Mouse (Mus musculus) kidney, postnatal 0 days (tissue): ENCODE results near the gene Ppp1r10. TPM values are rescaled to one million over a fixed set of nuclear protein-coding genes. Genes with fewer than 3 reads are reported as not detected.
A peak's percentile ranks its signal among the peaks of the same experiment; 100 is the strongest.

ENCODE experiments used
- ATAC-seq: fragments of 200-750 bp; cut with Nextera tagmentation; replicated peaks from 2 replicates; pipeline ENCODE4 v1.8.0; 2017; ENCODE audit warnings: low read depth, moderate number of reproducible peaks, moderate TSS enrichment, moderate library complexity; ENCODE audit not compliant: low FRiP score
- DNase-seq: peaks from one replicate; pipeline ENCODE4 v3.0.0-alpha.2; 2016; ENCODE audit warnings: low spot score
- H3K27ac ChIP-seq: fragments of 300-500 bp; sonication (generic); 2 replicates; pipeline ENCODE4 v1.5.1; 2014; ENCODE audit warnings: mild to moderate bottlenecking
- H3K27me3 ChIP-seq: fragments of 300-500 bp; sonication (generic); 2 replicates; pipeline ENCODE4 v1.6.1; 2014; ENCODE audit warnings: low read length, mixed read lengths; ENCODE audit not compliant: insufficient read depth
- H3K36me3 ChIP-seq: fragments of 300-500 bp; sonication (generic); 2 replicates; pipeline ENCODE4 v1.6.1; 2014; ENCODE audit warnings: low read length, mixed read lengths; ENCODE audit not compliant: insufficient read depth
- H3K4me1 ChIP-seq: fragments of 300-500 bp; sonication (generic); replicated peaks from 2 replicates; pipeline ENCODE4 v1.6.1; 2014; ENCODE audit warnings: antibody characterized with exemption, low read length, mixed read lengths; ENCODE audit not compliant: insufficient read depth
- H3K4me2 ChIP-seq: fragments of 300-500 bp; sonication (generic); 2 replicates; pipeline ENCODE4 v1.6.1; 2014; ENCODE audit warnings: mild to moderate bottlenecking, low read length, moderate library complexity, mixed read lengths
- H3K4me3 ChIP-seq: fragments of 300-500 bp; sonication (generic); replicated peaks from 2 replicates; pipeline ENCODE4 v1.5.1; 2014; ENCODE audit warnings: low read depth, low read length
- H3K9ac ChIP-seq: fragments of 300-500 bp; sonication (generic); 2 replicates; pipeline ENCODE4 v1.6.1; 2014; ENCODE audit warnings: low read depth, low read length
- H3K9me3 ChIP-seq: fragments of 300-500 bp; sonication (generic); replicated peaks from 2 replicates; pipeline ENCODE4 v1.6.1; 2016; ENCODE audit warnings: low read length, inconsistent platforms, mixed read lengths
- CTCF ChIP-seq: IDR thresholded peaks from 2 replicates; pipeline ENCODE4 v1.5.1; 2016; ENCODE audit warnings: antibody characterized with exemption, low read depth, mild to moderate bottlenecking, moderate library complexity
- WGBS: fragments of 180-500 bp; shearing (Covaris S2); extraction: QIAGEN DNeasy Blood & Tissue Kit; methylation state at CpG from one replicate; pipeline ENCODE4 v1.1.7; 2014; 5-methylcytosine and 5-hydroxymethylcytosine counted together
- polyA plus RNA-seq: library from polyadenylated mRNA; unstranded; fragments of >200 nt; fragmentation: Nextera tagmentation; extraction: Ambion mirVana; gene quantifications from 2 replicates; pipeline ENCODE4 v1.2.1, GENCODE M21; 2015

Gene Ppp1r10
- 28.8 and 29.7 TPM in 2 replicates for polyA plus RNA-seq

DNA sequence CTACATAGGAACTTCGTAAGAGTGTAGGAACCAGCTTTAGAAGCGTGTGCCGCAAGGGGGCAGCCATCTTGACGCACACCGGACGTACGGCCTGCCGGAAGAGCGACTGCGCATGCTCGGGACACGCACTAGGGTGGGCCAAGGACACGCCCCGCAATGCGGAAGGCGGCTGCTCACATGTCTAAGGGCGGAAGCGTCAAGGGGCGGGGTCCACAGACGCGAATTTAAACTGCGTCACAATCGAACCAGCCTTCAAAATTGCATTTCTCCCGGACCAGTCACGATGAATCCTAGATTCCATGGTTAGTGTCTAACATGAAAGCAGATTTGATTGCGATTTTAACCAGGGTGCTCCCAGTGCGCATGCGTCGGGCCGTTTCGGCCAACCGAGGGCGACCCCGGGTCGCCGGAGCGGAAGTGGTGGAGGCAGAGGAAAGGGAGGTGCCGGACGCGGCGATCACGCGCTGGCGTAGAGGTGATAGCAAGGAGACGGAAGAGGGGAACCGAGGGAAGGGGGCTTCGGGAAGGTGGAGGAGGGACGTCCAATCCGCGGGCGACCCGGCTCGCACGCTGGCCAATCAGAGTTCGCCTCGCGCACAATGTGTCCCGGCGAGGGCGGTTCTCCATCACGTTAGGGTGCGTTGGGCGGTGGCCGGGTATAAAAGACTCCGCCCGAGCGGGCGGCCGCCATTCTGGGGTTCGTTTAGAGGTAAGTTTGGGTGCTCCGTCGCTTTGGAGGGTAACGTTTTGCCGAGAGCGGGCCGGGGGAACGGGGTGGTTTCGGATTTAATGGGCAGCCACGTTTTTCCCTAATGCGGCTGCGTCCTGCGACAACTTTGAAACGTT lies at the start of gene Ppp1r10, which contains the start of gene Mrps18b:
TSS of gene Ppp1r10 (plus strand) at position 138 of the 846 bp plus-strand sequence.
TSS of gene Mrps18b (minus strand) at position 93 of the 846 bp plus-strand sequence.
- peak; percentile 74 for TF ChIP-seq CTCF
- under 1% methylated on average over 83 of the region's 83 CpGs for WGBS
- Histone ChIP-seq H3K4me2 (peak within 1 kb of the TSS; percentile 65), H3K27me3 (no peaks in the 10 kb centered on the region), H3K4me1 (peaks cover 22% of the 10 kb centered on the region; the same call in 1 of the 2 replicates), H3K27ac (peak within 1 kb of the TSS; percentile 98), H3K9ac (peak within 1 kb of the TSS; percentile 96), H3K4me3 (peak within 1 kb of the TSS; percentile 66), H3K36me3 (0 out of 2 replicates have a peak, but pooled peaks cover 16% of the 10 kb centered on the region), H3K9me3 (no peaks in the 10 kb centered on the region)
- ATAC-seq (peak; percentile 92), DNase-seq (peak; percentile 100)

- no peaks in the 10 kb centered on the region for H3K36me3 ChIP-seq
- DNase-seq = peak; percentile 53
- ATAC-seq = no peak
- peak overlapping the region; percentile 78 for H3K9ac ChIP-seq
- peak overlapping the region; percentile 61 for H3K4me3 ChIP-seq
- H3K4me2 ChIP-seq = peak overlapping the region; percentile 94
- 6% methylated on average over 26 of the region's 26 CpGs for WGBS
- no peaks in the 10 kb centered on the region for H3K27me3 ChIP-seq
- H3K27ac ChIP-seq = peak overlapping the region; percentile 96
- peak; percentile 32; the same call in 1 of the 2 replicates for TF ChIP-seq CTCF
- no peaks in the 10 kb centered on the region for H3K9me3 ChIP-seq
- H3K4me1 ChIP-seq = peaks cover 28% of the 10 kb centered on the region
These were observed 49.0 kb upstream of the Ppp1r10 start for GRCm38 (mm10) chr17:35866911-35867890.

DNA sequence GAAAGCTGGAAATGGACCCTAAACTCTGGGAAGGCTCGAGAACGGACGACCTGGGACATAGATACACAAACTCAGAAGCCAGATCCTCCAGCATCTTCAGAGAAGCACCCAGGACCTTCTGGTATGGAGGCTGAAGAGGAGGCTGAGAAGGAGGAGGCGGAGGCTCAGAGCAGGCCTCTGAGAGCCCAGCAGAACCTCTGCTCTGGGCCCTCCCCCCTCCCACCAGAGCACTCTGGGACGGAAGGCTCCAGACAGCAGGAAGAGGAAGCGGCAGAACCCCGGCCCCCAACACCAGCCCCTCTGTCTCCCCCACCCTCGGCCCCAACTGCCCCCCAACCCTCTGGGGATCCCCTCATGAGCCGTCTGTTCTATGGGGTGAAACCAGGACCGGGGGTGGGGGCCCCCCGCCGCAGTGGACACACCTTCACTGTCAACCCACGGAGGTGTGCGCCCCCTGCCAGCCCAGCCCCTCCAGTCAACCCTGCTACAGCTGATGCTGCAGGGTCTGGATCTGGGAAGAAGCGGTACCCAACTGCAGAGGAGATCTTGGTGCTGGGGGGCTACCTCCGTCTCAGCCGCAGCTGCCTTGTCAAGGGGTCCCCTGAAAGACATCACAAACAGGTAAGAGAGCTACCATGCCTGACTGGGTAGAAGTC lies 47.9 kb upstream of the Ppp1r10 start:
- Histone ChIP-seq H3K27me3 (no peaks in the 10 kb centered on the region), H3K9ac (peak overlapping the region; percentile 78), H3K9me3 (no peaks in the 10 kb centered on the region), H3K4me1 (peaks cover 28% of the 10 kb centered on the region), H3K36me3 (no peaks in the 10 kb centered on the region), H3K4me3 (peak overlapping the region; percentile 61), H3K27ac (peak overlapping the region; percentile 96), H3K4me2 (peak overlapping the region; percentile 94)
- WGBS = 27% methylated on average over 15 of the region's 17 CpGs
- ATAC-seq = no peak
- DNase-seq = no peak
- no peak for TF ChIP-seq CTCF

GRCm38 (mm10) chr17:35868961-35869345 lies 47.3 kb upstream of the Ppp1r10 start:
- peaks cover 30% of the 10 kb centered on the region for H3K4me1 ChIP-seq
- H3K4me2 ChIP-seq = peak overlapping the region; percentile 94
- ATAC-seq (no peak), DNase-seq (no peak)
- no peaks in the 10 kb centered on the region for H3K9me3 ChIP-seq
- H3K9ac ChIP-seq = peak overlapping the region; percentile 78
- no peaks in the 10 kb centered on the region for H3K36me3 ChIP-seq
- H3K27me3 ChIP-seq = no peaks in the 10 kb centered on the region
- H3K4me3 ChIP-seq = peak overlapping the region; percentile 61
- WGBS = 2% methylated on average over 7 of the region's 7 CpGs
- TF ChIP-seq CTCF = no peak
- H3K27ac ChIP-seq = peak overlapping the region; percentile 96

- peak overlapping the region; percentile 61 for H3K4me3 ChIP-seq
- peak overlapping the region; percentile 78 for H3K9ac ChIP-seq
- no peak for TF ChIP-seq CTCF
- no peaks in the 10 kb centered on the region for H3K9me3 ChIP-seq
- 3% methylated on average over 7 of the region's 7 CpGs for WGBS
- H3K4me2 ChIP-seq = peak overlapping the region; percentile 94
- 0 out of 2 replicates have a peak, but pooled peaks cover 2% of the 10 kb centered on the region for H3K36me3 ChIP-seq
- peaks cover 28% of the 10 kb centered on the region for H3K4me1 ChIP-seq
- peak overlapping the region; percentile 96 for H3K27ac ChIP-seq
- ATAC-seq (0 out of 2 replicates have a peak, but pooled peaks have one; percentile 4), DNase-seq (peak; percentile 61)
- no peaks in the 10 kb centered on the region for H3K27me3 ChIP-seq
These were observed 46.7 kb upstream of the Ppp1r10 start for GRCm38 (mm10) chr17:35869346-35870067.
